Mouse (Mus musculus) spleen, adult 2 months (tissue): ENCODE results near the gene Eif3l. TPM values are rescaled to one million over a fixed set of nuclear protein-coding genes. Genes with fewer than 3 reads are reported as not detected.

Experiments
- DNase-seq, 2 experiments: peaks; one replicate each; pipeline versions ENCODE4 v3.0.0 to v3.0.0-alpha.2; 2012 to 2021; ENCODE audit warnings: low spot score in 2 of 2, low read depth in 1 of 2
- H3K27ac ChIP-seq: fragments of 200-500 bp; 2 replicates; pipeline ENCODE4 v1.5.1; 2012; ENCODE audit warnings: low read length, inconsistent platforms; ENCODE audit not compliant: insufficient read depth
- H3K27me3 ChIP-seq: fragments of 200-500 bp; 2 replicates; pipeline ENCODE4 v1.6.1; 2012; ENCODE audit warnings: mild to moderate bottlenecking, moderate library complexity, low read length, inconsistent platforms; ENCODE audit not compliant: control insufficient read depth, insufficient read depth
- H3K36me3 ChIP-seq: fragments of 200-500 bp; 2 replicates; pipeline ENCODE4 v1.6.1; 2012; ENCODE audit warnings: mild to moderate bottlenecking, low read length, inconsistent platforms; ENCODE audit not compliant: control insufficient read depth, insufficient read depth
- H3K4me1 ChIP-seq: fragments of 200-500 bp; 2 replicates; pipeline ENCODE4 v1.6.1; 2011; ENCODE audit warnings: inconsistent platforms; ENCODE audit not compliant: control insufficient read depth, insufficient read depth, insufficient read length
- H3K4me3 ChIP-seq: fragments of 200-500 bp; 2 replicates; pipeline ENCODE4 v1.5.1; 2011; ENCODE audit warnings: mild to moderate bottlenecking, inconsistent platforms; ENCODE audit not compliant: insufficient read depth, insufficient read length; ENCODE audit errors: extremely low read depth
- CTCF ChIP-seq: fragments of 200-500 bp; IDR thresholded peaks from 2 replicates; pipeline ENCODE4 v1.5.1; 2011; ENCODE audit warnings: mild to moderate bottlenecking, inconsistent platforms; ENCODE audit not compliant: insufficient read depth, insufficient read length, insufficient replicate concordance; ENCODE audit errors: extremely low read depth
- POLR2A ChIP-seq: fragments of 200-500 bp; IDR thresholded peaks from 2 replicates; pipeline ENCODE4 v1.6.1; 2011; ENCODE audit warnings: low read depth, low read length, inconsistent platforms
- WGBS: fragments of 180-500 bp; shearing (Covaris S2); methylation state at CpG from one replicate; pipeline ENCODE4 v1.1.7; 2018; 5-methylcytosine and 5-hydroxymethylcytosine counted together
- polyA plus RNA-seq: library from polyadenylated mRNA; depleted of rRNA; stranded (reverse); fragments of >200 nt; gene quantifications from 2 replicates; pipeline ENCODE4 v1.2.3, GENCODE M21; 2012

The Eif3l gene
- polyA plus RNA-seq, 1 experiment, result 85.7 TPM

GRCm38 (mm10) chr15:79073752-79074151, 1.2 kb upstream of the Eif3l start:
- Histone ChIP-seq H3K4me3 (no peak overlapping the region), H3K4me1 (peaks cover 2% of the 10 kb centered on the region; the same call in 1 of the 2 replicates), H3K27ac (no peak overlapping the region), H3K27me3 (no peaks in the 10 kb centered on the region), H3K36me3 (peaks cover 18% of the 10 kb centered on the region)
- no peak for DNase-seq
- TF ChIP-seq POLR2A (no peak), CTCF (no peak)

- Histone ChIP-seq H3K36me3 (peaks cover 24% of the 10 kb centered on the region), H3K27me3 (no peaks in the 10 kb centered on the region), H3K4me1 (peaks cover 2% of the 10 kb centered on the region; the same call in 1 of the 2 replicates), H3K27ac (no peak overlapping the region), H3K4me3 (no peak overlapping the region)
- no peak for DNase-seq
- TF ChIP-seq CTCF, result no peak
- TF ChIP-seq POLR2A, result no peak
- 39% methylated on average over 10 of the region's 10 CpGs for WGBS
These were observed 533 bp upstream of the Eif3l start for GRCm38 (mm10) chr15:79074446-79074845.

GRCm38 (mm10) chr15:79075658-79076365, 833 bp downstream of the Eif3l start:
- H3K36me3 ChIP-seq, result peaks cover 32% of the 10 kb centered on the region
- 32% methylated on average over 15 of the region's 15 CpGs for WGBS
- no peaks in the 10 kb centered on the region for H3K27me3 ChIP-seq
- no peak for DNase-seq
- no peak for TF ChIP-seq CTCF
- no peak for TF ChIP-seq POLR2A
- no peak overlapping the region for H3K27ac ChIP-seq
- H3K4me1 ChIP-seq, result peaks cover 2% of the 10 kb centered on the region; the same call in 1 of the 2 replicates
- peak overlapping the region; percentile 77 for H3K4me3 ChIP-seq

- no peak overlapping the region for H3K4me3 ChIP-seq
- no peak overlapping the region for H3K27ac ChIP-seq
- DNase-seq, result no peak
- TF ChIP-seq POLR2A (no peak), CTCF (no peak)
- peaks cover 54% of the 10 kb centered on the region for H3K36me3 ChIP-seq
- no peaks in the 10 kb centered on the region for H3K27me3 ChIP-seq
- WGBS, result 94% methylated on average over 7 of the region's 7 CpGs
- H3K4me1 ChIP-seq, result no peaks in the 10 kb centered on the region; the same call in 1 of the 2 replicates
These were observed 4.6 kb downstream of the Eif3l start for GRCm38 (mm10) chr15:79079567-79079966.

GRCm38 (mm10) chr15:79092284-79092683, 17.3 kb downstream of the Eif3l start:
- WGBS, result 91% methylated on average over 6 of the region's 6 CpGs

GRCm38 (mm10) chr15:79093083-79093839, 18.3 kb downstream of the Eif3l start:
- WGBS, result 86% methylated on average over 7 of the region's 7 CpGs
- no peak for DNase-seq
- no peaks in the 10 kb centered on the region for H3K4me1 ChIP-seq
- H3K27me3 ChIP-seq, result no peaks in the 10 kb centered on the region
- H3K36me3 ChIP-seq, result peaks cover 44% of the 10 kb centered on the region
- TF ChIP-seq POLR2A (no peak), CTCF (no peak)
- H3K27ac ChIP-seq, result no peak overlapping the region
- no peak overlapping the region for H3K4me3 ChIP-seq

More at GRCm38 (mm10) chr15:79092284-79092683, 17.3 kb downstream of the Eif3l start:
- Histone ChIP-seq H3K4me1 (no peaks in the 10 kb centered on the region), H3K27ac (no peak overlapping the region), H3K27me3 (no peaks in the 10 kb centered on the region), H3K4me3 (no peak overlapping the region), H3K36me3 (peaks cover 48% of the 10 kb centered on the region)
- TF ChIP-seq CTCF (no peak), POLR2A (no peak)
- DNase-seq, result no peak
